Mouse (Mus musculus): ENCODE data around the gene Aurkb.
A peak's percentile ranks its signal among the peaks of the same experiment; 100 is the strongest.
"Not testable (repeated sequence)": the region's sequence is repeated elsewhere in the genome, so short reads cannot be mapped to it uniquely, and the experiment has no call there.

Aurkb gene

GRCm38 (mm10) chr11:69045531-69046394 lies at the start of gene Aurkb:
Aurkb (plus strand) TSS chr11:69045647.
- peak; percentile 59; the same call in 1 of the 2 replicates for ATAC-seq (ENCODE audit: insufficient number of reproducible peaks, low FRiP score, low TSS enrichment)

- no peak for ATAC-seq (ENCODE audit: insufficient number of reproducible peaks, low FRiP score, low TSS enrichment)
Observed at GRCm38 (mm10) chr11:68997080-68997479, 48.4 kb upstream of the Aurkb start.

GRCm38 (mm10) chr11:69002782-69003181 lies 42.7 kb upstream of the Aurkb start:
- ATAC-seq (ENCODE audit: insufficient number of reproducible peaks, low FRiP score, low TSS enrichment): not testable (repeated sequence)

GRCm38 (mm10) chr11:69003592-69003991 lies 41.9 kb upstream of the Aurkb start:
- no peak for ATAC-seq (ENCODE audit: insufficient number of reproducible peaks, low FRiP score, low TSS enrichment)

GRCm38 (mm10) chr11:69005193-69005592 lies 40.3 kb upstream of the Aurkb start:
- ATAC-seq (ENCODE audit: insufficient number of reproducible peaks, low FRiP score, low TSS enrichment): no peak

GRCm38 (mm10) chr11:69006575-69006974 lies 38.9 kb upstream of the Aurkb start:
- ATAC-seq (ENCODE audit: insufficient number of reproducible peaks, low FRiP score, low TSS enrichment): not testable (repeated sequence)

- 0 out of 2 replicates have a peak, but pooled peaks have one; percentile 52 for ATAC-seq (ENCODE audit: insufficient number of reproducible peaks, low FRiP score, low TSS enrichment)
Observed at GRCm38 (mm10) chr11:69008182-69009121, 37.0 kb upstream of the Aurkb start, which contains the start of gene Pfas. Pfas (minus strand) TSS chr11:69008460.

- no peak for ATAC-seq (ENCODE audit: insufficient number of reproducible peaks, low FRiP score, low TSS enrichment)
Observed at GRCm38 (mm10) chr11:69009508-69009907, 35.9 kb upstream of the Aurkb start.

GRCm38 (mm10) chr11:69010400-69011323 lies 34.8 kb upstream of the Aurkb start:
- ATAC-seq (ENCODE audit: insufficient number of reproducible peaks, low FRiP score, low TSS enrichment): no peak

- not testable (repeated sequence) for ATAC-seq (ENCODE audit: insufficient number of reproducible peaks, low FRiP score, low TSS enrichment)
Observed at GRCm38 (mm10) chr11:69011445-69011844, 34.0 kb upstream of the Aurkb start.

GRCm38 (mm10) chr11:69012071-69012601 lies 33.3 kb upstream of the Aurkb start:
- ATAC-seq (ENCODE audit: insufficient number of reproducible peaks, low FRiP score, low TSS enrichment): peak; percentile 85; the same call in 1 of the 2 replicates

GRCm38 (mm10) chr11:69015644-69016441 lies 29.6 kb upstream of the Aurkb start, which contains the start of gene Ctc1:
Ctc1 (plus strand) TSS chr11:69015911.
- ATAC-seq (ENCODE audit: insufficient number of reproducible peaks, low FRiP score, low TSS enrichment): peak; percentile 89

- no peak for ATAC-seq (ENCODE audit: insufficient number of reproducible peaks, low FRiP score, low TSS enrichment)
Observed at GRCm38 (mm10) chr11:69016755-69017154, 28.7 kb upstream of the Aurkb start.

GRCm38 (mm10) chr11:69020691-69021090 lies 24.8 kb upstream of the Aurkb start:
- no peak for ATAC-seq (ENCODE audit: insufficient number of reproducible peaks, low FRiP score, low TSS enrichment)

- no peak for ATAC-seq (ENCODE audit: insufficient number of reproducible peaks, low FRiP score, low TSS enrichment)
Observed at GRCm38 (mm10) chr11:69026562-69026961, 18.9 kb upstream of the Aurkb start.

GRCm38 (mm10) chr11:69028805-69029204 lies 16.6 kb upstream of the Aurkb start:
- no peak for ATAC-seq (ENCODE audit: insufficient number of reproducible peaks, low FRiP score, low TSS enrichment)

- no peak for ATAC-seq (ENCODE audit: insufficient number of reproducible peaks, low FRiP score, low TSS enrichment)
Observed at GRCm38 (mm10) chr11:69033552-69033951, 11.9 kb upstream of the Aurkb start.

GRCm38 (mm10) chr11:69034585-69034984 lies 10.9 kb upstream of the Aurkb start:
- ATAC-seq (ENCODE audit: insufficient number of reproducible peaks, low FRiP score, low TSS enrichment): no peak

GRCm38 (mm10) chr11:69035411-69035810 lies 10.0 kb upstream of the Aurkb start:
- ATAC-seq (ENCODE audit: insufficient number of reproducible peaks, low FRiP score, low TSS enrichment): no peak

Data from cerebellum, adult (tissue).